Mouse (Mus musculus) stomach, embryonic 14.5 days (tissue): ENCODE measurements at regions not wholly inside any gene's neighbourhood (a gene's known extent, or its start where the extent isn't known, plus 50 kb on each side); places are given as distances from the start of the nearest gene placed in this dataset.
"Not testable (repeated sequence)": the region's sequence is repeated elsewhere in the genome, so short reads cannot be mapped to it uniquely, and the experiment has no call there.

Source experiments
- ATAC-seq: fragments of 200-750 bp; cut with Nextera tagmentation; 2 replicates; pipeline ENCODE4 v1.8.0; 2017; ENCODE audit warnings: low read depth, moderate TSS enrichment; ENCODE audit not compliant: insufficient number of reproducible peaks, insufficient read depth, low FRiP score
- H3K27ac ChIP-seq: fragments of 300-500 bp; sonication (generic); 2 replicates; pipeline ENCODE4 v1.5.1; 2014; ENCODE audit warnings: mild to moderate bottlenecking, low read length, moderate library complexity, mixed read lengths
- H3K27me3 ChIP-seq: fragments of 300-500 bp; sonication (generic); 2 replicates; pipeline ENCODE4 v1.6.1; 2014; ENCODE audit warnings: low read length, control low read depth, mixed read lengths; ENCODE audit not compliant: control insufficient read depth, insufficient read depth
- H3K36me3 ChIP-seq: fragments of 300-500 bp; sonication (generic); 2 replicates; pipeline ENCODE4 v1.6.1; 2014; ENCODE audit warnings: mild to moderate bottlenecking, control low read depth, low read length, moderate library complexity, mixed read lengths; ENCODE audit not compliant: control insufficient read depth, insufficient read depth
- H3K4me1 ChIP-seq: fragments of 300-500 bp; sonication (generic); 2 replicates; pipeline ENCODE4 v1.6.1; 2014; ENCODE audit warnings: low read length, control low read depth, mixed read lengths; ENCODE audit not compliant: control insufficient read depth, insufficient read depth
- H3K4me2 ChIP-seq: fragments of 300-500 bp; sonication (generic); replicated peaks from 2 replicates; pipeline ENCODE4 v1.6.1; 2014; ENCODE audit warnings: low read depth, low read length, control low read depth
- H3K4me3 ChIP-seq: fragments of 300-500 bp; sonication (generic); 2 replicates; pipeline ENCODE4 v1.5.1; 2014; ENCODE audit warnings: low read depth, low read length, control low read depth
- H3K9ac ChIP-seq: fragments of 300-500 bp; sonication (generic); replicated peaks from 2 replicates; pipeline ENCODE4 v1.6.1; 2014; ENCODE audit warnings: low read depth, mild to moderate bottlenecking, control low read depth, low read length, moderate library complexity, mixed read lengths
- H3K9me3 ChIP-seq: fragments of 300-500 bp; sonication (generic); 2 replicates; pipeline ENCODE4 v1.6.1; 2016; ENCODE audit warnings: low read depth, low read length, control low read depth; ENCODE audit not compliant: control insufficient read depth
- WGBS: fragments of 180-500 bp; shearing (Covaris S2); extraction: QIAGEN DNeasy Blood & Tissue Kit; methylation state at CpG from one replicate; pipeline ENCODE4 v1.1.7; 2014; 5-methylcytosine and 5-hydroxymethylcytosine counted together

GRCm38 (mm10) chr17:9210626-9211025 lies 211.2 kb upstream of the Gm17728 start:
- Histone ChIP-seq H3K27me3 (no peaks in the 10 kb centered on the region), H3K9me3 (no peaks in the 10 kb centered on the region), H3K36me3 (no peaks in the 10 kb centered on the region), H3K4me1 (no peaks in the 10 kb centered on the region), H3K4me3 (no peak overlapping the region), H3K27ac (no peak overlapping the region), H3K9ac (no peak overlapping the region), H3K4me2 (no peak overlapping the region)
- WGBS, result 82% methylated on average over 2 of the region's 2 CpGs
- ATAC-seq, result no peak

- H3K27me3 ChIP-seq, result no peaks in the 10 kb centered on the region
- 79% methylated on average over 4 of the region's 4 CpGs for WGBS
- H3K4me3 ChIP-seq, result no peak overlapping the region
- H3K9ac ChIP-seq, result no peak overlapping the region
- no peak overlapping the region for H3K4me2 ChIP-seq
- H3K9me3 ChIP-seq, result no peaks in the 10 kb centered on the region
- no peaks in the 10 kb centered on the region; the same call in 1 of the 2 replicates for H3K4me1 ChIP-seq
- no peak for ATAC-seq
- H3K36me3 ChIP-seq, result no peaks in the 10 kb centered on the region
- no peak overlapping the region for H3K27ac ChIP-seq
Observed at GRCm38 (mm10) chr17:9223097-9223496, 198.8 kb upstream of the Gm17728 start.

GRCm38 (mm10) chr17:9227872-9228575 lies 193.8 kb upstream of the Gm17728 start:
- ATAC-seq, result no peak
- no peak overlapping the region for H3K4me2 ChIP-seq
- H3K27ac ChIP-seq, result no peak overlapping the region
- no peak overlapping the region for H3K4me3 ChIP-seq
- H3K4me1 ChIP-seq, result no peaks in the 10 kb centered on the region; the same call in 1 of the 2 replicates
- no peak overlapping the region for H3K9ac ChIP-seq
- H3K27me3 ChIP-seq, result no peaks in the 10 kb centered on the region
- H3K36me3 ChIP-seq, result no peaks in the 10 kb centered on the region
- 53% methylated on average over 10 of the region's 10 CpGs for WGBS
- H3K9me3 ChIP-seq, result no peaks in the 10 kb centered on the region

- no peaks in the 10 kb centered on the region for H3K36me3 ChIP-seq
- H3K4me1 ChIP-seq, result no peaks in the 10 kb centered on the region
- H3K9ac ChIP-seq, result no peak overlapping the region
- H3K9me3 ChIP-seq, result no peaks in the 10 kb centered on the region
- H3K4me2 ChIP-seq, result no peak overlapping the region
- no peak overlapping the region for H3K4me3 ChIP-seq
- WGBS, result 54% methylated on average over 6 of the region's 6 CpGs
- ATAC-seq, result no peak
- H3K27me3 ChIP-seq, result no peaks in the 10 kb centered on the region
- no peak overlapping the region for H3K27ac ChIP-seq
Observed at GRCm38 (mm10) chr17:9235141-9235571, 186.7 kb upstream of the Gm17728 start.

- WGBS, result 38% methylated on average over 5 of the region's 5 CpGs
- no peaks in the 10 kb centered on the region for H3K27me3 ChIP-seq
- H3K4me2 ChIP-seq, result no peak overlapping the region
- no peaks in the 10 kb centered on the region for H3K4me1 ChIP-seq
- no peaks in the 10 kb centered on the region for H3K9me3 ChIP-seq
- no peak overlapping the region for H3K27ac ChIP-seq
- no peak overlapping the region for H3K9ac ChIP-seq
- ATAC-seq, result no peak
- no peak overlapping the region for H3K4me3 ChIP-seq
- no peaks in the 10 kb centered on the region for H3K36me3 ChIP-seq
Observed at GRCm38 (mm10) chr17:9258646-9259170, 163.2 kb upstream of the Gm17728 start.

GRCm38 (mm10) chr17:9268776-9269175 lies 153.1 kb upstream of the Gm17728 start:
- Histone ChIP-seq H3K4me1 (no peaks in the 10 kb centered on the region), H3K4me2 (no peak overlapping the region)

GRCm38 (mm10) chr17:9278046-9278445 lies 143.8 kb upstream of the Gm17728 start:
- not testable (repeated sequence) for ATAC-seq, H3K9me3 ChIP-seq

More at GRCm38 (mm10) chr17:9268776-9269175, 153.1 kb upstream of the Gm17728 start:
- no peaks in the 10 kb centered on the region for H3K36me3 ChIP-seq
- ATAC-seq, result no peak
- H3K4me3 ChIP-seq, result no peak overlapping the region
- no peak overlapping the region for H3K9ac ChIP-seq
- no peaks in the 10 kb centered on the region for H3K27me3 ChIP-seq
- H3K27ac ChIP-seq, result no peak overlapping the region
- H3K9me3 ChIP-seq, result no peaks in the 10 kb centered on the region
- 74% methylated on average over 3 of the region's 3 CpGs for WGBS

GRCm38 (mm10) chr17:9279481-9279880 lies 142.4 kb upstream of the Gm17728 start:
- no peak overlapping the region for H3K9ac ChIP-seq
- H3K4me3 ChIP-seq, result no peak overlapping the region
- WGBS, result 75% methylated on average over 7 of the region's 7 CpGs
- H3K4me2 ChIP-seq, result no peak overlapping the region
- no peak overlapping the region for H3K27ac ChIP-seq
- no peaks in the 10 kb centered on the region for H3K27me3 ChIP-seq
- H3K36me3 ChIP-seq, result no peaks in the 10 kb centered on the region
- no peak for ATAC-seq
- no peaks in the 10 kb centered on the region for H3K9me3 ChIP-seq
- H3K4me1 ChIP-seq, result no peaks in the 10 kb centered on the region

More at GRCm38 (mm10) chr17:9278046-9278445, 143.8 kb upstream of the Gm17728 start:
- H3K36me3 ChIP-seq, H3K9ac ChIP-seq, H3K27me3 ChIP-seq, H3K4me2 ChIP-seq, H3K27ac ChIP-seq, H3K4me3 ChIP-seq, H3K4me1 ChIP-seq: not testable (repeated sequence)
- 34% methylated on average over 3 of the region's 3 CpGs for WGBS

- no peak for ATAC-seq
- H3K27ac ChIP-seq, result no peak overlapping the region
- WGBS, result 74% methylated on average over 5 of the region's 5 CpGs
Observed at GRCm38 (mm10) chr17:9281891-9282290, 140.0 kb upstream of the Gm17728 start.

More at GRCm38 (mm10) chr17:9281891-9282290, 140.0 kb upstream of the Gm17728 start:
- H3K9me3 ChIP-seq, result no peaks in the 10 kb centered on the region
- no peak overlapping the region for H3K4me2 ChIP-seq
- no peaks in the 10 kb centered on the region for H3K27me3 ChIP-seq
- no peaks in the 10 kb centered on the region for H3K4me1 ChIP-seq
- H3K4me3 ChIP-seq, result no peak overlapping the region
- H3K36me3 ChIP-seq, result no peaks in the 10 kb centered on the region
- no peak overlapping the region for H3K9ac ChIP-seq
